Mouse (Mus musculus): ENCODE measurements around the gene Mgat4c.

DNA sequence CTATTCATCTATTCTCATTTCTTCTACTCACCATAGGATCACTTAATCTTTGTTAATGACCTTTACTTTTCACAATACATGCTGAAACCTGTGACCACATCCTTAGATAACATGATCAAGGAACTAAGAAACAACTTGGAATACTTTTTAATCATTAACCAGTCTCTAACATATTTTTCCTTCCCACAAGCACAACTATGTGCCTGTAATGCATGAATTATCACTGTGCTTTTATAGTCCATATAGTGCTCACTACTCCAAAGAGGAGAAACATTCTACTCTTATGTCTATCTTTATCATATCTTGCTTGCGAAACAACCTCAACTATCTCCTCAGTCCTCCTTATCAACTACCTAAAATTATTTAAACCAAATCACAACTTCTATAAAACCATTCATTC is 114.2 kb downstream of the Mgat4c start:
- TF ChIP-seq CTCF (IDR thresholded peaks at IDR 0.05; ENCODE audit: low read depth, low read length) (no peak), POLR2A (IDR thresholded peaks at IDR 0.05; ENCODE audit: insufficient read depth, low read length) (no peak)
